Mouse (Mus musculus): ENCODE results near the gene Cast.

Gene Cast

DNA sequence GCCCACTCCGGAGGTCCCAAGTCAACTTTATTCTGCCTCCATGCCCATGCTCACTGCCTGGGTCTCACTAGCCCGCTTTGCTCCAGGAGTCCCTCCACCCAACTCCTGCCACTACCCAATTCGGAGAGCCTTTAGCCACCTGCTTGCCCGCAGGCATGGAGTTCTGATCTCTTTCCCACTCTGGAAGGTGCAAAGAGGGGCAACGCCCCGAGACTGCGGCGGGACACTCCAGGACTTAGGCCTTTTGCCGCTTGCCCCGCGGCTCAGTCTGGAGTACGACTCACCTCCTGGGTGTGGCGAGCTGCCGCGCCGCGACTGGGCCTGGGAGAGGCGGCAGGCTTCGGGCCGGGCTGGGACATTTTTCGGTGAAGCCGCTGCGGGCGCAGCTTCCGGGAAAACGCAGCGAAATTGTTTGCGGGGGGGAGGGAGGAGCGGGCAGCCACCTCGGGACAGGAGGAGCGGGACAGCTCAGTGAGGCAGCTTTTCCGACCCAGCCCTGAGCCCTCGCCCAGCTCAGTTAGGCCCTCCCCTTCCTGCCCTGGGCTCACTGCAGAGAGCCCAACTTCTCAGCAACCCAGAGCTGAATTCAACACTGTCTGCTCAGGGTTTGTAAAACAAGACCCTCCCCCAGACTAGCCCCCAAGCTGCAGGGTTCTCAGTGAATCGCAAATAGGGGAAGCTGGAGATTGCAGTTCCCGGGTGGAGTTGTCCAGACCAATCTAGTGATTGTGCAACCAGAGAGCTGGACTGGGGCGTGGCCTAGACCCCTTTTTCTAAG lies at the start of gene Cast:
TSS of gene Cast (minus strand) at position 659 of the 778 bp plus-strand sequence.
- peak; percentile 10 for DNase-seq (ENCODE audit: low read depth, low spot score)

DNA sequence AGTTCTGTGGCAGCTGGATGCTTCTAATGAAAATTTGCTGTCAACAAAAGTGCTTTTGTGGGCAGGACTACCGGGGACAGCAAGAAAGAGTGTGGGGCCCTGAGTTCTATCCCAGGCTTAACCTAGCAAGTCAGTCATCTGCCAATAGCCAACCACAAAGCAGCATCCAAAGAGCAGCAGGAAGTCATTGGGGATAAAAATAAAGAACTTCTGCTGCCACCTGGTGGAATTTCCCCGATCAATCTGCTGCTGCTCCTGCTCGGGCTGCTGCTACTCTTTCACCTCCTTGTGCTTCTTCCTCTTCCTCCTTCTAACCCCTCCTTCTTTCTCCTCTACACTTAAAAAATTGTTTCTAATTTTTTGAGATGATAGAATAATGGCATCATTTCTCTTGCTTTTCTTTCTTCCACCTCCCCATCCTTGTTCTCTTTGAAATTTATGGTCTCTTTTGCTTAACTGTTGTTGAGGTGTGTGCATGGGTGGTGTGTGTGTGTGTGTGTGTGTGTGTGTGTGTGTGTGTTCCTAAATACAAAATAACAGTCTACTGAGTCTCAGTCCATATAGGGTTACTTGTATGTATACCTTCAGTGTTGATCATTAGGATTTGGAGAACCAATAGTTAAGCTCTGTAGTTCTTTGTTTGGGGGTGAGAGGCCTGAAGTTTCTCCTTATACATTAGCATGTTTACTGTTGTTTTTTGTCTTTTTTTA lies 45.9 kb upstream of the Cast start:
- peak; percentile 85 for DNase-seq (ENCODE audit: low read depth, low spot score)

DNA sequence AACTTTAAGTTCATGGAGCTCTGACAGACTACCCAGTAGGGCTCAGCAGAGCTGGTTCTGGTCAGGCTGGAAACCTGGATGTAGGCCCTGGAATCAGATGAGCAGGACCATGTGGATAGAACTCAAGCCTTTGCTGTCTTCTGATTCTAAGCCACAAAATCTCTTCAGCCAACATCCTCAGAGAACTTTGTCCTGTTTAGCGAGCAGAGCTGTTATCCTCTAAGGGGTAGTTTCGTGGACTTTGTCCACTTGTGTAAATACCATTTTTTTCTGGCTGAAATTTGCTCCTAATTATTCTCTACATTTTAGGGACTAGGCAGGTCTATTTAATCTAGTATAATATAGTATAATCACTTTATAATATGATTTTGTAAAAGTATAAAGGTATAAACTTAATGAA lies 42.2 kb upstream of the Cast start:
- DNase-seq (ENCODE audit: low read depth, low spot score): no peak

DNA sequence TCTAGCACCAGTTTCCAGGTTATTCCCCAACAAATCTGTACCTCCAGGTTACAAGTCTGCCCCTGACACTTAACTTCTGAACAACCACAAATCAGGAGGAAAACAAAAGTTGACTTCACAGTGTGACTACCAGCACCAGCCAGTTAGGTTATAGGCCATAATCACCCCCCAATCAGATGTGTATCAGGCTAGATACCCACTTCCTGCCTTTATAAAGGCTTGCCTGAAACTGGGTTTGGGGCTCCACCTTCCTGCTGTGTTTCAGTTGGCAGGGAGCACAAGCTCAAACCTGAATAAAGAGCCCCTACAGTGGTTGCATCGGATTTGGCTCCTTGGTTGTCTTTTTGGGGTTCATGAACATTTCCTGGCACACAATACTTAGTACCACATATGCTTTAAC lies 37.3 kb upstream of the Cast start:
- no peak for DNase-seq (ENCODE audit: low read depth, low spot score)

DNA sequence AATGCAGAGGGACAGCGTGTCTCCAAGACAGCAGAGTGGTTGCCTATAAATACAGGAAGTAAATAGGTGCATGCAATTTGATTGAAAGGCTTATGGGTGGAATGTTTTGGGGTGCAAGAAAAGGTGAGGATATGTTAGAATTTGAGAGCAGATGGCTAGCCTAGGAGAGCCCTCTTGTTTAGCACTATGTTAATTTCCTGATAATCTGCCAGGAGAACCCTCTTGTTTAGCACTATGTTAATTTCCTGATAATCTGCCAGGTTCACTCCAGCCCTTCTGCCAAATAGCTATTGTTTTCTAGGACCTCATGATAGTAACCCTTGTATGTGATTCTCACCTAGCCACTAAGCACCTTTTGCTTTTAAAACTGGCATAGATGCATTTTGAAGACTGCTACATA lies 25.9 kb upstream of the Cast start:
- DNase-seq (ENCODE audit: low read depth, low spot score): no peak

DNA sequence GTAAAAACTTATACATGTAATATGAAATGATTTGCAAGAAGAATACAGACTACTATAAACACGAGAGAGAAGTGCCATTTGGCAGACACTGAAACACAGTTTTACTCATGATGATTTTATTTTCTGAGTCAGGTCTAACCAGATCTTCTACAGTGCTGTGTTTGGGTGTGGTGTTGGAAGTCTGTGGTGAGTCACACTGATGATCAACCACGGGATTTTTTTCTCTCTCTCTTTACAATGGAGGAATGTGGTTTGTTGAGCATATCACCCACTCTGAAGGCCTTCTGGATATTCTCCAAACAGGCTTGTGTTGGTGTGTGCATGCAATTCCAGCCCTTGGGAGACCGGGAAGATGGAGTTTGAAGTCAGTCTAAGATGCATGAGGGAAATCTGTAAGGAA lies 13.5 kb upstream of the Cast start:
- peak; percentile 64 for DNase-seq (ENCODE audit: low read depth, low spot score)

DNA sequence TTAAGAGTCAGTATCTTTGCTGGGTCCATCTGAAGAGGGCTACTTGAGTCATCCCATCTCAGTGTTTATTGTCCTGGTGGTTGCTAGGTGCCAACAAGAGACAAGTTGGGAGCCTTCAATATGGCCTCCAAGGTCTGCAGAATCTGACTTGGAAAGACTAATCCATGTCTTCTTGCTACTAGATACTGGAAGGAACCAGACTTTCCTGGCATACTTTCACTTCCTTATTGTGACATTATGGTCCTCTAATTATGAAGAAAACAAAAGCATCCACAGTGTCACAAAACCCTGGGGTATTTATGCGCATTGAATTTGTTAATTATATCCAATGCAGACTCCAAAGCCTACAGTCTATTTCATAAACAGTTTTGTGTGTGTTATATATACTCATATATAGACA lies 7.1 kb upstream of the Cast start:
- no peak for DNase-seq (ENCODE audit: low read depth, low spot score)

DNA sequence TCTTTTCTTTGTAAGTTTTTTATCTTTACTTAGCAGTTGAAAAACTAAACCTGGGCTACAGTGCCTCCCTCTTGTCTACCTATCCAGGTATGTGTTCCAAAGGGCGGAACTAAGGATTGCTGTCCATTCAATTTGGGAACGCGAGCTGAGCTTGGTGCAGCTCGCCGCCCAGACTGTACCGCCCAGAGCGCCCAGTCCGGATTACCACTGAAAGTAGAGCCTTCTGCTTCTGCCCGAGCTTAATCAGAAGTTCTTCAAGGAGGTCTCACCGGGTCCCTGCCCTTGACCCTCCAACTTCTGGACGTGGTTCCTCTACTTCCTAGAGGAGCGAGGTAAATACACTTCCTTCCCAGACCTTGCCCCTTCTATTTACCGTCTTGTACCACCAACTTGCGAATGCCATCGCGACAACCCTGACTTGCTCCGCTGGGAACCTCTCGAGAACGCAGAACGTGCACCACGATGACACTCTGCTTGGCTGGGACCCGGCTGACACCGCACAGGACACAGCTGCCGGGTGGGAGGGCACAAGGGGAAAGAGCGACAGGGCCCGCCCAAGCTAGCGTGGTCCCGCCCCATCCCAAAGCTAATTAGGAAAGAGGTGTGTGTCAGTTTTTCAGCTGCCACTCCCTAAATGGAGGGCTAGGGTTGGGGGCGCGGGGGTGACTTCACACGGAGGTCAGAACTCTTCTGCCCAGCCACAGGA lies 1.0 kb downstream of the Cast start:
- peak; percentile 22 for DNase-seq (ENCODE audit: low read depth, low spot score)

DNA sequence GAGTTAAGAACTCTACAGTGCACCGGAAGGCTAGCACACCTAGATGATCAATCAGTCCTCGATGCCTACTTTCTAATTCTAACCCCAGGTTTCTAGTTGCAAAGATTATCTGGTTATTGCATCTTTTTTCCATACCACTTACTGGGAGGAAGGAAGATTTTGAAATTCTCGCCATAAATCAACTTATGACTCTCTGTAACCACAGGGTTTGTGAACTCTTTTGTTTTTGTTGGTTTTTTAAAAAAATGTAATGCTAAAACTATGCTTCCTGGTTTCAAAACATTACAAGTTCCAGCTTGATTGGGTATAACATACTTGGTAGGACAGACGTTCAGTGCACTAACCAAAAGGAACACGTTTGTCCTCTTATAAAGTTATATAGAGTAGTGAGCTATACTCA lies 1.7 kb downstream of the Cast start:
- DNase-seq (ENCODE audit: low read depth, low spot score): no peak

DNA sequence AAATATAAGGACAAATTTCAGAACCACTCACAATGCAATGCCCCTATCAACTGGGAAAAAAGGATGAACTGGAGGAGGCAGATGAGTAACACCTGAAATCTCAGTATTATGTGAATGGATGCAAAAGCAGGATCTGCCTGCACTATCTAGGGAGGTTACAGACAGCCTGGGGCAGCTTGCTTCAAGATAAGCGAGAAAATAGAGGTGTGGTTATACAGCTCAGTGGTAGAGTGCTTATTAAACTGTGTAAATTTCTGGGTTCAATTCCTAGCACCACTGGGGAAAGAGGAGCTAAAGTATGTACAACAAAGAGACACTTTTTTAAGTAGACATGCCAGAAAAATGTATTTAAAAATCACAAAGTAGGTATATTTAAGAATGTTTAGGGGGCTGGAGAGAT lies 14.2 kb downstream of the Cast start:
- no peak for DNase-seq (ENCODE audit: low read depth, low spot score)

DNA sequence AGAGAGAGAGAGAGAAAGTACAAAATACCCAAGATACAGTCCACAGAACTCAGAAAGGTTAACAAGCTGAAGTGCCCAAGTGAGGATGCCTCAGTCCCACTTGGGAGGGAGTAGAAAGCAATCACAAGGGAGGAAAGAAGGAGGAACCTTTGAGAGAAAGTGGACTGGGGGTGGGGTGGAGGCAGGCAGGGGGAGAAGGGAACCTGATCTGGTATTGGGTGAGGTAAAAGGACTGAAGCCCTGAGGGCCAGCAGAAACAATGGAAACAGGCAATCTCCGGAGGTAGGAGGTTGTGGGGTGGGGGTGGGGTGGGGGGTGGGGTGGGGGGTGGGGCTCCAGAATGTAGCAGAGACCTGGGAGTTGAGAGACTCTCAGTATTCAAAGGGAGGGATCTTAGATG lies 20.9 kb downstream of the Cast start:
- no peak for DNase-seq (ENCODE audit: low read depth, low spot score)

DNA sequence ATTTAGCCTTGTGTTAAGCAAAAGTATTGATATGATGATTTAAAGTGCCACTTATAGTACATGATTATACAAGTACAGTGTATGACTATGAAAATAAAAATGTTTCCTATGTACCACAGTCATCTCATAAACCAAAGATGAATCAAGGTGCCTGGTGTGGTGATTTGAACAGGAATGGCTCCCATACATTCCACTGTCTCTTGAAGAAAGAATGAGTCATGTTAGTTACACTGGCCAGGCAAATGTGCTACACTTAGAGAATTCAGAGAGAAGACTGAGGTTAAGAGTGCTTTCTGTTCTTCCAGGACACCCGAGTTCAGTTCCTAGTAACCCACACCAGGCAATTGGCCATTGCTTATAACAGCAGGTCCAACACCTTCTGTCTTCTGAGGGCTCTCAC lies 36.5 kb downstream of the Cast start:
- no peak for DNase-seq (ENCODE audit: low read depth, low spot score)

DNA sequence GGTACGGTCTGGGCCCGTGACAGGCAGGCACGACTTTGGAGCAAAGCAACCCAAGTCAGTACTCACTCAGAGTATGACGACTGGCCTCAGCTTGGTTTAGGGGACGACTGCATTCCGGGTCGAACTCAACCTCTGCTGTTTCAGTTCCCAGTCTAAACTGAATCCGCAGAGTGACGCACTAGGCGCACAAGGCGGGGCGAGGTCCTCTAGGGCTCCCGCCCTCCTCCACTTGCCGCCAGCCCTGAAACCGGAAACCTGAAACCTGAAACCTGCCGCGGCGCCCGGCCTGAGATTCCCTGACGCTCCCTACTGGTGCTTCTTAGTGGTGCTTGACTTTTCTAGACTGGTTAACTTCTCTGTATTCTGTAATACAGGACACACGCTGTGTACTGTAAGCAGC lies 38.1 kb downstream of the Cast start:
- DNase-seq (ENCODE audit: low read depth, low spot score): peak; percentile 92

DNA sequence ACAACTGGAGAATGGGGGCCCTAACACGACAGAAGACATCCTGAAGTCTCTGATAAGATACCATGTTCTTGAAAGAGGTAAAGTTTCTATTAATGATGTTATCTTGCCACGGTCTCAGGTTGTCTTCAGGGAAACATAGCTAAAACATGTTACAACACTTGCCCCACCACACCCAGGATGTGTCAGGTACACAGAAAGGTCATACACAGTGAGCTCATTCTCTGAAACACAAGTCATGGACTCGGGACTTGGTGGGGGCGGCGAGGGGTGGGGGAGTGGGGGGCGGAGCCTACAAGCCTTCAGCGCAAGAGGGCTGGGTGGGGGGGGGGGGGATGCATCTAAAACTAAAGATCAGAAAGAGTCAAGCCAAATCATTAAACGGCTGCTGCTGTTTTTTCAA lies 38.7 kb downstream of the Cast start:
- peak; percentile 3 for DNase-seq (ENCODE audit: low read depth, low spot score)

DNA sequence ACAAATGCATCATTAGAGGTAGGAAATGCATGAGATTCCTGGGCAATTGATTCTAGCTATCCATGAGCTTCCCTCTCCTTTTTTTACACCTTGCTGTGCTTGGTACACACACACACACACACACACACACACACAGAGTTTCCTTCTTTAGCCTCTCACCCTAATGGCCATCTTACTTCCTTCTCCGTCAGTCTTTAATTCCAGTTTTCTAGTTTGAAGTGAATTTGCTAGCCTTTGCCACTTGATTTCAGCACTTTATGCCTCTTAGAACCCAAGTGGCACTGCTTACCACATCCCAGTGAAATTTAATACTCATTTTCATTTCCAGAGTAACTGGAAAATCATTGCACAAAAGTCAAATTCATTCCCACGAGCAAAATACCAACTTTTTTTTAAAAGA lies 41.4 kb downstream of the Cast start:
- no peak for DNase-seq (ENCODE audit: low read depth, low spot score)

DNA sequence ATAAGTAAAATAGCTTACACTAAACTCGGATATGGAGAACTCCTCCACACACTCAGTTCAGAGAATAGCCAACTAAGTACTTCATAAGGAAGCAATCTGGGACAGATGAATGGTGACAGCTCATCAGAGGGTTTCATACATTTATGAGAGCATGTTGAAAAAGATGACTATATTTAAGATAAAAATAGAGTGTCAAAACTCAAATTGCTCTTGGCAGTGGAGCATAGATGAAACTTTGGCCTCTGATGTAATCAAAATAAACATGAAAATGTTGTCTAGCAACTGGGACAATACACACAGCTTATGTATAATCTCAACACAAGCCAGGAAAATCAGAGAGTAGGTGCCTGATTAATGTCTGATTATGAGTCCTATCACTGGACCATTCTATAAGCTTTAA lies 45.9 kb downstream of the Cast start:
- peak; percentile 3 for DNase-seq (ENCODE audit: low read depth, low spot score)

DNA sequence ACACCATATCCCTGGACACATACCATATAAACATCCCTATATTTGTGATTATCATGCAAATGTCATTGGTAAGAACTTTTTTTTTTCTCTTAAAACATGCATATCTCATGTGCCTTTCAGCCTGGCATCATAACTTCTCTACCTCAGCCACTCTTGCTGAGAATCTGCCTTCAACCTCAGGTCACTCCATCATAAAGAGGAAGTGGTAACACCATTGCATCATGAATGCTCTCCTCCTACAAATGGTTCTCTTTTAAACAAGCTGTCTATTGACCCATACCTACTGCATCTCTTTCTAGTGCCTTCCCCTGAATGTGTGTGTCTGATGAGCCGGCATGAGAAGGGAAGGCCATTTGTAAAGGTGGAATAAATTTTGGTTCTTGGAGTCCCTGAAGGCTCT lies 49.5 kb downstream of the Cast start:
- no peak for DNase-seq (ENCODE audit: low read depth, low spot score)

DNA sequence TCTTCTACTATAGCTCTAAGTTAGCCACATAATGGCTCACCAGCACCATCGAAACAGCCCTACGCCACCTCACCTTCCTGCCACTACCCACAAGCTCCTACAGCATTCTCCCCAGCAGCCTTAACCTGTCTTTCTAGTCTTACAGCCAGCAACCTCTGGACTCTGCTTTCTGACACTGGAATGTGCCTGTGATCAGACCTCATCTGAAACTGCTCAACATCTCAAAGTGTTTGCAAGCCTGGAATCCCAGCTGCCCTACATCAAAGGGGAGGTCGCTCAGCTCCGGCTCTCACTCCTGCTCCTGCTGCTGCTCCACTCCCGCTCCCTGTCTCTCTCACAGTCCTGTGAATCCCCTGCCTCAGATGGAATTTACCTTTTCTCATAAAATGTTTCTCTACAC lies 65.4 kb downstream of the Cast start:
- no peak for DNase-seq (ENCODE audit: low read depth, low spot score)

DNA sequence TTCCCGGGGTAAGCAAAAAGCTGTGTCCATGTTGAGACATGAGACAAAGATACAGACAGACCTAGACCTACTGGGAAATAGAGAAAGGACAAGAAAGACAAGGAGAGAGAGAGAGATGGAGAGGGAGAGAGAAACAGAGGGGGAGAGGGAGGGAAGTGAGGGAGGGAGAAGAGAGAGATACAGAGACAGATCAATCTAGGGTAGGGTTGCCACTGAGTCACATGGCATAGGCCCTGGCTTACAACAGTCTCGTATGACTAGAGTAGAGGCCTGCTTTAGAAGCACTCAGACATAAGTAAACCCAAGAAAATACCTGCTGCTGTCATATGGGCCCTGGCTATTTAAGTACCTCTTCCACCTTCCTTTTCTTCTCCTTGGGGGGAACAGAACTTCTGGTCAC lies 72.2 kb downstream of the Cast start:
- DNase-seq (ENCODE audit: low read depth, low spot score): no peak

DNA sequence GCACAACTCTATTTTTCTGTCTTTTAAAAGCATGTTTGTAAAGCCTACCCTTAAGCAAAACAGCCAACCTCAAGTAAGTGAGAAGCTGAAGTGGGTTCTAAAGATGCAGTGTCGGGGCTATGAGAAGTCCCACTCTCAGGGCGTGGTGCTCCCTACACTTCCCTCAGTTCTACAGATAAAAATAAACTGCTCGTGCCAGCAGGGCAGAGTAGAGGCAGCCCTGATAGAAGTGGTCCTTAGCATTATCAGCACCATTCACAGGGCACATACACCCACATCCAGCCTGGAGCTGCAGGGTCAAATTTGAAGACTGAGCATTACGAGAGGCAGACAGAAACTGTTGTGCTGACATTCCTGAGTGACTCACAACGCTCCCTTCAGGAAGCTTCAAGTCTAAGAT lies 72.8 kb downstream of the Cast start:
- DNase-seq (ENCODE audit: low read depth, low spot score): no peak

DNA sequence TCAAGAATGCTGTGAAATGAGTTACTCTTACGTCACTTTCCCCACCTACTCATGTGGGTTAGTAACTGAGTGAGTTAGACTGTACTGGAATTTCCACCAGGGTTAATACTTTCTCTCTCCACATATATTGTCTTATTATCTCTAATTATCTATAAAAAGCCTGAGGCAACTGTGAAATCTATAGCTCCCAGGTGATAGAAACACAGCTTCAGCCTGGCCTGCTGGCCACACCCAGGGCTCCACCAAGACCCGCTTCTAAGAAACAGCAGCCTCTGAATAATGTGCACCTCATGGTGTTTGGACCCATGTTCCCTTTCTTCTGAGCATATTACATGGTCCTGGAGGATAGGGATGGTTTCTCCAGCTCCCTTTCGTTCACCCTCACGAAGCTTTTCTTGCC lies 74.9 kb downstream of the Cast start:
- no peak for DNase-seq (ENCODE audit: low read depth, low spot score)

DNA sequence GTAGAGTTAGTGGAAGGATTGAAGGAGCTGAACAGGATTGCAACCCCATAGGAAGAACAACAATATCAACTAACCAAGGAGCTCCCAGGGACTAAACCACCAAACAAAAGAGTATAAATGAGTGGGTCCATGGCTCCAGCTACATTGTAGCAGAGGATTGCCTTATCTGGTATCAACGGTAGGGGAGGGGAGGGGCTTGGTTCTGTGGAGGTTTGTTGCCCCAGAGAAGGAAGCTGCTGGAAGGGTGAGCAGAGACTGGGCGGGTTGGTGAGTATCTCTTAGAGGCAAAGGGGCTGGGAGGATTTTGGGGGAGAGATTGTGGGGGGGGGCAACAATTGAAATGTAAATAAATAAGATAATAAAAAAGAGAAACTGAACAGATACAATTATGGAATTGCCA lies 89.6 kb downstream of the Cast start:
- no peak for DNase-seq (ENCODE audit: low read depth, low spot score)

DNA sequence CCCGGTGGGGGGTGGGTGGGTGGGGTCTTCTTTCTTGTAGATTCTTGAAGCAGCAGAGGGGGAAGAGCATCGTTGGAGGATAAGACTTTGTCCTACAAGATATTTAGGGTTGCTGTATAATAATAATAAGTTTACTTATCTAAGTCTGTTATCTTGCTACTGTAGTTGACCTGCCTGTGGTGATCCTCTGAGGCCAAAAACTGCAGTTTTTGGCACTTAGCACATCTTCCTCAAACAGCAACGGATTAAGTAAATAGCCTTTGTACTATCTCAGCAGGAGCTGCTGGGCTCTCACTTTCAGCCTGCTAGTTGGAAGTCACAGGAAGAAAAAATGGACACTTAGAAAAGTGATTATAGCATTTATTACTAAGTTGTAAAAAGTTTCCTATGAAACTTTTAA lies 112.4 kb downstream of the Cast start:
- no peak for DNase-seq (ENCODE audit: low read depth, low spot score)
